Mouse (Mus musculus) adrenal gland, adult 18-20 months (tissue): ENCODE data around the gene Fdxr. TPM values are rescaled to one million over a fixed set of nuclear protein-coding genes. Genes with fewer than 3 reads are reported as not detected.
A peak's percentile ranks its signal among the peaks of the same experiment; 100 is the strongest.

Experiments used
- DNase-seq, 2 experiments: peaks; one replicate each; pipeline ENCODE4 v3.0.0; 2021 to 2022; ENCODE audit warnings: low spot score in 2 of 2
- total RNA-seq, 2 experiments: library from RNA; stranded (reverse); gene quantifications; 1 replicate in 1 of 2; 2 replicates in 1 of 2; pipeline ENCODE4 v1.2.3; 2021

The Fdxr gene
- total RNA-seq, 2 experiments from 2014 or later = 1,063 to 1,343 TPM

DNA sequence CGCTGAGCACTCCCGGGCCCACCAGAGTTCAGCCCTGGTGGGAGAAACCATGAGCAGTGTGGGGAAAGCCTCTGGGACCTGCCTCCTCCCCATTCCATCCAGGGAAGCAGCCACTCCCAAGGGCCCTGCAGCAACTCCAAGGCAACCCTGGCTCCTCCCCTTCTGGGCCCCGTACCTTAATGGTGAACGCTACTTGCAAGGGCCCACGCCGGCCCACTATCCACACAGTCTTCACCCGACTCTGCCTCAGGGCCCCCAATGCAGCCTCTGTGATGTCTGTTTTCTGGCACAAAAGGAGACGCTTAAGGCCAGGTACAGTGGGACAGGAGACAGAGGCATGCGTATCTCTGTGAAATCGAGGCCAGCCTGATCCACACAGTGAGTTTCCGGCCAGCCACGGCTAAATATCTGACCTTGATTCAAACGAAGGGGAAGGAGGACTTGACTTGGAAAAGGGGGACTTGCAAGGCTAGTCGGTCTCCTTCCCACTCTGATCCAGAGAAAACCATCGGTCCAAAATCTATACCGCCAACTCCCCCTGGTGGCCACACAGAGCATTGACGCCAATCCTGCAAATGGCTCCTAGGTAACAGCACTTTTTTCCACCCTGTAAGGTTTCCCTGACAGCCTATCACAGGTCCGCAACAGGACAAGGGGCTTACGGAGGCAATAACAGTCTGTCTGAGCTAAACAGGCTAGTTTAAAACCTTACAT, 6.5 kb downstream of the Fdxr start:
- DNase-seq = peak; percentile 76 to 80

DNA sequence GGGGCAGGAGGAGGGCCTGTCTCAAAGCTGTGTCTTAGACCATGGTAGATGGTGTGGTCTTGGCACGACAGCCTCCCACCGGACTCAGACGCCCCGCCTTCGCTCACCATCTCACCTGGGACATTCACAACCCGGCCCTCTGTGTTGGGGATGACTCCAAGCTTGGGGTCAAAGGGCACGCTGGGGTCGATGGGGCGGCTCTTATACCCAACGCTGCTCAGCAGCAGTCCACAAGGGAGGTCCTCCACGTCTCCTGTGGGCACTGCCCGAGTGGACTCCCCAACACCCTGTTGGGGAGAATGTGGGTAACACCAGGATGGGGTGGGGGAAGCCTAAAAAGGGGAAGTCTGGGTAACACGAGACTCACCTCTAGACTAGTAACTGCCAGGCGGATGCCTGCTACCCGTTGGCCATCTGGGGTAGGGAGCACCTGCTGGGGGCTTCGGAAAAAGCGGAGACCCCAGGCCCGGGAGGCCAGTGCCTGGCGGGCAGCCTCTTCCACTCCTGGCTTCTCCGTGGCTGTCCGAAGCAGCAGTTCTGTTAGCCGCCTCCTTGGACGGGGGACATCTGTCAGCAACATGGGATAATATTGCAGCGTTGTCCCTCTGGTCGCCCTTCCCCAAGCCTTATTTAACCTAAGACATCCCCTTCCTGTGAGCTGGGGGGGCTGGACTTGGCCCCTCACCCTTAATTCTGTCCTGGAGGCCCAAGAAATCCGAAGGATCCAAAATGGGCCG, 7.4 kb downstream of the Fdxr start:
- DNase-seq = no peak

DNA sequence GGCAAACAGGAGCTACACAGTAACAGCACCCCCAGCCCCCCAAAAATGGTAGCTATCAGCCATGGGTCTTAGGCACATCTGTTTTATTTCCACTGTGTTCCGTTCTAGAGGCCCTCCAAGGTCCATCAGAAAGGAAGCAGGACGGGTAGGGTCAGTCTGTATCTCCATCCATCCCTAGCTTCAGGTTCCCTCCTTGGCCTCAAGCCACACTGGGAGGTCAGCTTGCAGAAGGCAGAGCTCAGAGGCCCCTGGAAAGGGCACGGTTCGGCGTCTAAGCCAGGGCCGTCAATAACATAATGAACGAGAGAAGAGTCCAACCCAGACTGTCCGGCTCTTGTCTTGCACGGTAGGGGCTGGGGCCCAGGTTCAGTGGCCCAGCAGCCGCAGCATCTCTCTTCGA, 8.9 kb downstream of the Fdxr start:
- no peak for DNase-seq

DNA sequence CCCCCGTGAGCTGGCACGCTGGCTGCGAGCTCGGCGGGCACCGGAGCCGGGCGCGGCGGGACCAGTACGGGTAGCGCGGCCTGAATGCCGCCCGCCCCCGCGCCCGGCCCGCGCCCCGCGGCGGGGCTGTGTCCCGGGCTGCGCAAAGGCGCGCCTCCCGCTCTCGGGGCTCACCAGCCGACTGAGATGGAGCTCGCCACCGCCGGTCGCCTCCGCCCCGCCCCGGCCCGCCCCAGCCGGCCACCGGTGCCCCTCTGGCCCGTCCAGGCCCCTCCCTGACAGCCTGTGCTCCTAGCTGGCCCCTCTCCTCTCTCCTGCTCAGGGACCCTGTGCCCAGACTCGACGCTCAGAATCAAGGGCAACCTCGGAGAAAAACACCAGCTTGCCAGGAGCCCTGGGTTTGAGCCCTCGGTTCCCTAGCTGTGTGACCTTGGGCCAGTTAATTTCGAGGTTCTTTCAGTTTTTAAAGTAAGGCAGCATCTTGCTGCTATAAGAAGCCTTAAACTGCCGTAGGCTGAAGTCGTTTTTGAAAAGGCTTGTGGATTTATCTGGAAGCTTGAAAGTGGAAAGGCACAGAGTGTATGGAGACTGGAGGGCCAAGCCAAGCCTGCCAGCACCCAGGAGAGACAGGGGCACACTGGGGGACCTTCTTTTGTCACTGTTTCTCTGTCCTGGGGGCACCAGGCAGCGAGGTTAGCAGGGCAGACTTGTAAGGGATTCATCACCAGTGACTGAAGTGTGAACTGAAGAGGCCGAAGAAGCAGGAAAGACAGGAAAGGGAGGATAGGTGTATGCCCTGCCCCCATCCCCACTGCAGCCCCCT, 9.6 kb downstream of the Fdxr start, which contains the start of gene Grin2c:
Gene Grin2c (minus strand): TSS at position 183 of the 823 bp plus-strand sequence.
- DNase-seq = peak in 1 of 2 experiments; percentile 58

DNA sequence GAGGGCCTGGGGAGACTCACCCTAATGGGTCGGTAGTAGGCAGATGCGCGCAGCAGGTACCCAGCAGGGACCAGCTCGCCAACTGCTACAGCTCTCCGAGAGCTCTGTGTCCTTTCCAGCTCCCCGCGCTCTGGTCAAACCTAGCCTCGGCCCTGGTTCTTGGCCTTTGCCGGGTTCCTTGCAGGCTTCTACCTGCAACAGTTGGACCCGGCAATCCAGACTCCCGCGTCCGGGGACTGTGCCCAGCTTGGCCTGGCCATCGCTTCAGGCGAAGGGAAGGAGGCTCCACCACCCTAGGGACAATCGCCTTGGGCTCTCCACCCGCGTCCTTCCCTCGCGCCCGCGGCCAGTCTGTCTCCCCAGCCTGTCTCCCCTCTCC, 10.5 kb downstream of the Fdxr start:
- DNase-seq = peak in 1 of 2 experiments; percentile 49

- no peak for DNase-seq
Measured at GRCm38 (mm10) chr11:115265771-115266399, 11.0 kb downstream of the Fdxr start.

GRCm38 (mm10) chr11:115264862-115265668, 11.8 kb downstream of the Fdxr start:
- no peak for DNase-seq

GRCm38 (mm10) chr11:115264136-115264861, 12.6 kb downstream of the Fdxr start:
- DNase-seq = no peak

GRCm38 (mm10) chr11:115262954-115263353, 13.9 kb downstream of the Fdxr start:
- no peak for DNase-seq

DNA sequence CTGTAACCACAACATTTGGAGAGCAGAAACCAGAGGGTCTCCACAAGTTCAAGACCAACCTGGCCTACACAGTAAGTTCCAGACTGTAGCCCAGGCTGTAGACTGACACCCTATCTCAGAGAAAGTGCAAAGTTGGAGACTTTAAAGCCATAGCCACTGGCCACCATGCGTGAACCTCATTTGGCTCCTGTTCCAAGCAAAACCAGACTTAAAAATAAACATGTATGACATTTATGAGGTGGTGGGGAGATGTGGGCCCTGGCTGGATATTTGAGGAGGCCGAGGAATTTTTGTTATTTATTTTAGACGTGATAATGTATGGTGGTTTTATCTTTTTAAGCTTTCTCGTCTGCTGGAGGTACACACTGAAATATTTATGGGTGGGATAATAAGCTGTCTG, 17.7 kb downstream of the Fdxr start:
- DNase-seq = no peak

DNA sequence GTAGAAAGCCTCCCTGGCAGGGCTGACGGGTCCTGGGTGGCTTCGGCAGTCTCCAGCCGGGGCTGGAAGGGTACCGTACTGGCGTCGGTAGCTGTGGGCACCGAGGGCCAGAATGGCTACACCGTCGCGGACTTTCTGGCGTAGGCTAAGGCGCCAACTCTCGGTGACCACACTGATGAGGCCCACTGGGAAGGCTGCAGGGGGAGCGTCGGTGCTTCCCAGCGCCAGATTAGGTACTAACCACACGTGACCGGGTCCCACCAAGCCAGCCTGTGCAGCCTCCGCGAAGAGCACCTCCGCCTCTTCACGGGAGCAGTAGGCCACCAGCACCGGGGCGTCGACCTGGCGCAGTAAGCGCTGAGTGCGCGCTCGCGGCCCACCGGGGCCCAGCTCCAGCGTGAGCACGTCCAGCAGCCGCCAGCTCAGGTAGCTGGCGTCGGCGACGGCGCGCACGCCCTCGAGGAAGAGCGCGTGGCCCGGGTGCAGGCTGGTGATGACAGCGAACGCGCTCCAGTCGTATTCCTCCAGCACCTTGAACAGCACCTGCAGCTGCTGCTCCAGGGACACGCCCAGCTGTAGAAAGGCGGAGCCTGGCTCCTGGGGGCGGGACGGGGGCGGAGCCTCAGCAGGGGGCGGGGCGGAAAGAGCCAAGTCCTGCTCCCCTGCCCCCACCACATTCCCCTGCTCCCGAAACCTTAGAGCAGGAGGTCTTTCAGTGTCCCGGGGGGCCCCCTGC, 18.9 kb downstream of the Fdxr start:
- no peak for DNase-seq

GRCm38 (mm10) chr11:115251258-115251657, 25.6 kb downstream of the Fdxr start:
- DNase-seq = no peak

GRCm38 (mm10) chr11:115250405-115251090, 26.3 kb downstream of the Fdxr start:
- DNase-seq = no peak

GRCm38 (mm10) chr11:115249721-115250404, 27.0 kb downstream of the Fdxr start:
- DNase-seq = no peak

GRCm38 (mm10) chr11:115247945-115248344, 28.9 kb downstream of the Fdxr start:
- DNase-seq = no peak

- no peak for DNase-seq
Measured at GRCm38 (mm10) chr11:115247240-115247639, 29.6 kb downstream of the Fdxr start.

GRCm38 (mm10) chr11:115246386-115246785, 30.5 kb downstream of the Fdxr start:
- DNase-seq = no peak

DNA sequence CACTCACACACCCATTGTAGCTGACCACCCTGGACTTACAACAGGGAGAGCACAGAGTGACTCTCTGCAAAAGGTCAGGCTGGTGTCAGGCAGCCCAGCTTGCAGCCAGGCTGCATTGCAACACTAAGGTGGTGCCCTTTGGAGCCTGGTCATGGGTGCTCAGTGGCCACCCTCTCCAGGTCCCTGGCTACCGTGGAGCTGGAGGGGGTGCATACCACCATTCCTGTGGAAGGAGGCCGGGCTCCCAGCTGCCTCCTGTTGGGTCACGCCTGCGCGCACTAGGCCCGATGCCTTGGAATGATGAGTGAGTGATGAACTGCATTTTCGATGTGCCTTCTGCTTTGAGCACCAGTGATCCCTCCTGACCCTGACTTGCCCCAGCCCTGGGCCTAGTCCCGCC, 32.0 kb downstream of the Fdxr start:
- no peak for DNase-seq
